Mouse (Mus musculus): ENCODE measurements around the gene Acsm5.
"Not testable (repeated sequence)": the region's sequence is repeated elsewhere in the genome, so short reads cannot be mapped to it uniquely, and the experiment has no call there.

Acsm5 gene

DNA sequence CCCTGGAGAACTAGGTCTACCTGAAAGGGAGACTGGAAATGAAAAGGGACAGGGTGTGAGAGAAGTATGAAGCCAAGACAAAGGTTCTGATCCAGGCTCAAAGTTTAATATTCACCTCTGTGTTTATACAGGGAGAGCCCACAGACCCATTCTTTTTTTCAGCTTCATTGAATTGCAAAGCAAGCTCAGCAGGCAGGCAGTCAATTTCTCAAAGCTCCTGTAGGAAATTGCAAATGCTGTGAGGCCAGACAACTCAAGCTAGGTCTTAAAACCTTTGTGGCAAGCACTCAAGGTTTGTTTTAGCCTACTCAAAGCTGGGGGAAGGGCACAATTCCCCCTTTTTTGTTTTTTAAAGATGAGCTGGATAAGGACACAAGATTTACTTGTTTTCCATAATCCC, 26.3 kb downstream of the Acsm5 start:
- no peak for DNase-seq (ENCODE audit: low read depth, low spot score)

- DNase-seq (ENCODE audit: low read depth, low spot score), result no peak
Observed at GRCm38 (mm10) chr7:119550471-119551222, 31.4 kb downstream of the Acsm5 start.

DNA sequence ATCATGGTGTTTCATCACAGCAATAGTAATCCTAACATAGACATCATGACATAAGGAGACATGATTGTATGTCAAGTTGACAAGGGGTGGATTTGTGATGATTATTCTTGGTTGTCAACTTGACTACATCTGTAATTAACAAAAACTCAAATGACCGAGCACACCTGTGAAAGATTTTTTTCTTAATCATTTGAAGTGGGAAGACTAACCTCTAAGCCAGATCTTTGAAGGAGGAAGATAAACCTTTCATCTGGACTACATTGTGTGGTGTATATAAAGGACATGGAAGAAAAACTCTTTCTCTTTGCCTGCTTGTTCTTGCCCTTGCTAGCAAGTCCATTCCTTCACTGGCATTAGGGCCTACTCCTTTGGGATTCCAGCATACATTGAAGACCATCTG, 34.8 kb downstream of the Acsm5 start, which contains the start of gene Acsm2:
Gene Acsm2, plus strand, starts transcription at position 301 of the 400 bp plus-strand sequence.
- no peak for DNase-seq (ENCODE audit: low read depth, low spot score)

DNA sequence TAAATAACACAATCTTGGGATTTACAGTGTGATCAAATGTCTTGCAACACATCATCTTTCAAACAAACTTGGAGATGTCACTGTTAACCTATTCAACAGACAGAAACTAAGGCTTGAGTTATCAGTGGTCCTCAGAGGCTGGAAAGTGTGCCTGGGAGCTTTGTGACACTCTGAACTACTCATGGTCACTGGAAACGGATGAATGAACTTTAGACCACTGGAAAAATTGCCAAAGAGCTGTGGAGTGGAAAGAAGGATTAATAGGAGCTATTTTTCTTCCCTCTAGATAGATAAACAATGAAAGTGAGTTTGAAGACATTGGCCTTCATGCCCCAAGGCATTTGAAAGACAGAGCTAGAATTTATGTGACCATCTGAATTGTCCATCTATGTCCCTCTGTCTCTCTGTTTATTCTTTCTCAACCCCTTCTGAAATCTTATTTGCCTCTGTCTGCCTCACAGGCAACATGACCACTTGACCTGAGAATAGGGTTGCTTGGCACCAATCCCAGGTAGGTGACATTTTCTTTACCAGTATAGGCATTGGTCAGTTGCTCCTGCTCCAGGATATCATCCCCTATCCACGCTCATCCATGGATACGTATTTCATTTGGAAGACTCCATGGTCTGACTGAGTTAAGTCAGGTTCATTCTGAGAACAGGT, 40.7 kb downstream of the Acsm5 start:
- DNase-seq (ENCODE audit: low read depth, low spot score), result no peak

DNA sequence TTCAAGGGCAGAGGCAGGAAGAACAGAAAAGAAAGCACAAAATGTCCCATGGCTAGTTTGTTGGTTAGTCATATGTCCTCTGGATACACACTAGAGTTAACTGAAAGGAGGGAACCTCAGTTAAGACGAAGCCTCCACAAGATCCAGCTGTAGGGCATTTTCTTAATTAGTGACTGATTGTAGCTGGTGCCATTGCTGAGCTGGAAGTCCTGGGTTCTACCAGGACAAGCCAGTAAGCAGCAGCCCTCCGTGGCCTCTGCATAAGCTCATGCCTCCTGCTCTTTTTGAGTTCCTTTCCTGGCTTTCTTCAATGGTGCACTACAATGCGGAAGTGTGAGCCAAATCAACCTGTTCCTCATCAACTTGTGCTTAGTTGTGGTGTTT, 41.2 kb downstream of the Acsm5 start:
- DNase-seq (ENCODE audit: low read depth, low spot score), result no peak

GRCm38 (mm10) chr7:119561441-119561840, 42.2 kb downstream of the Acsm5 start:
- DNase-seq (ENCODE audit: low read depth, low spot score), result no peak

GRCm38 (mm10) chr7:119562476-119562875, 43.2 kb downstream of the Acsm5 start:
- not testable (repeated sequence) for DNase-seq (ENCODE audit: low read depth, low spot score)

DNA sequence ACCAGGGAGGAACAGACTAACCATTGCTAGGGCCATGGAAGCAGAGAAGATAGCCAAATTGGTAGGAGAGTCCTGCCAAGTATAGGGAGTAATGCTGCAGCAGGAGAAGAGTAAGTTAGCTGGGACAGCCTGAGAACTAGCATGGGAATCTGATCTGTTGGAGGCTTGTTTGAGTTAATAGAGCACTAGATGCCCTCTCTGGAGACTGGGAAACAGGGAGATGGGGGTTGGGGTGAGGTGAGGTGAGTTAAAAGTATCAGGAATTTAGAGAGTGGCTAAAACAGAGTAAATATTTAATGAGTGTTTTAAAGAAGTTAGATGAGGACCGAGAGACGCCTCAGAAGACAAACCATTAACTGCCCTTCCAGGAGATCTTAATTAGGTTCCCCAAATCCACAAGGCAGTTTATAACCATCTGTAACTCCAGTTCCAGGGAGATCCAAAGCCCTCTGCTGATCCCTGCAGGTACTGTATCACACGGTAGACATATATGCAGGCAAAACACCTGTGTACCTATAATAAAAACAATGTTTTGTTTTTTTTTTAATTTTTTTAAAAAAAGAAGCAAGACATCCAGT, 75.4 kb downstream of the Acsm5 start:
- no peak for DNase-seq (ENCODE audit: low read depth, low spot score)
